Mouse (Mus musculus): Measurements from ENCODE around the gene Cfap45.

DNA sequence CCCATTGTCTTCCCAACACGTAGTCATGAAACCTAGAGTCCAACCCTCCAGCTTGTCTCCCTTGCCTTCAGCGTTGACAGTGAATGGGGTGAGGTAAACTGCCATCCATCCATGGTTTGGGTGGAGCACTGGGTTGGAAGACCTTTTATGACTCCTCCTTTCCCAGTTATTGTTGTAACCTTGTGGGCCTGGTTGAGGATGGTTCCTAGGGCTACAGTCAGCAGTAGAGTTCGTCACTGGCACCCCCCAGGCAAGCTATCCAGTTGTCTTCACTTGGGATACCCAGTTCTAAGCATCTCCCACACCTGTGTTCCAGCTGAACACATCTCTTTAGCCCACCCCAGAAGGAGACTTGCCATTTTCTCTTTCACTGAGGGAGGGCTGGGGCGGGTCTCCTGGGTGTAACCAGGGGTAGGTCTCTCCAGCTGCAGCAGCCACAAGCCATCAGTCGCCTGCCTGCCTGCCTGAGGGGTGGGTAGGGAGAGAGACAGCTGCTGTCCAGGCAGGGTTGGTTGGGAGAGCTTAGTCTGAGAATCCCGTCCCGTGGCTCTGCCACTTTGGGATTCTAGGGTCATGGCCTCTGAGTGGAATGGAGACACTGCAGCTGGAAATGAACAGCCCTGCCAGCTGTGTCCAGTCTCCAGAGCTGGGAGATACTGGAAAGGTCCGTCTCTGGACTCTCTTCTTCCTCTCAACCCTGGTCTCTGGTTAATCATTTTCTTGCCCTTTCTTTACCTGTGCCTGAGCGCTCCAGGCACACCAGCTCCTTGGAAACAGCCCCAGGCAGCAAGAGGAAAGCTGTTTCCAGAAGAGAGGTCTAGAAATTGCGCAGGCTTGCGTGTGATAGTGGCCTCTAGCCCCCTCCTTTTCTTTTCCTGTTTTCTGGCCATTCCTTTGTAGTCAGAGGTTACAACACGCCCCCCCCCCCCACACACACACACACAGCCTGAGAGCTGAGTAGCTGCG is 18.2 kb upstream of the Cfap45 start:
- TF ChIP-seq GATA1 (IDR thresholded peaks at IDR 0.05; ENCODE audit: low read length) (no peak), TAL1 (IDR thresholded peaks at IDR 0.05; ENCODE audit: low read length) (no peak)
